Mouse (Mus musculus): ENCODE data around the gene Tmem130. TPM values are rescaled to one million over a fixed set of nuclear protein-coding genes. Genes with fewer than 3 reads are reported as not detected.
A peak's percentile ranks its signal among the peaks of the same experiment; 100 is the strongest.

Gene Tmem130
- 0.80 and 1.9 TPM in 2 replicates for polyA plus RNA-seq (2016; fragmentation: Nextera tagmentation; extraction: Ambion mirVana)

GRCm38 (mm10) chr5:144761161-144761868 lies at the start of gene Tmem130:
Tmem130 (minus strand) TSS chr5:144761818.
- 2% methylated on average over 38 of the region's 38 CpGs for WGBS
- Histone ChIP-seq H3K27me3 (replicated peaks; ENCODE audit: low read depth, poor library complexity, severe bottlenecking) (peaks cover 60% of the 10 kb centered on the region), H3K4me1 (peaks cover 19% of the 10 kb centered on the region), H3K4me3 (peak within 1 kb of the TSS; percentile 51), H3K27ac (replicated peaks) (no peak within 1 kb of the TSS; the same call in 1 of the 2 replicates), H3K9me3 (no peaks in the 10 kb centered on the region), H3K36me3 (replicated peaks) (no peaks in the 10 kb centered on the region)
- DNase-seq (ENCODE audit: low spot score), result peak; percentile 58

GRCm38 (mm10) chr5:144806931-144807330 lies 45.3 kb upstream of the Tmem130 start:
- Histone ChIP-seq H3K9me3 (peaks cover 8% of the 10 kb centered on the region; the same call in 1 of the 2 replicates), H3K36me3 (replicated peaks) (peaks cover 100% of the 10 kb centered on the region), H3K27ac (replicated peaks) (no peak overlapping the region)

GRCm38 (mm10) chr5:144804181-144804580 lies 42.6 kb upstream of the Tmem130 start:
- H3K27ac ChIP-seq (replicated peaks), result no peak overlapping the region
- H3K4me3 ChIP-seq, result no peak overlapping the region
- no peaks in the 10 kb centered on the region for H3K9me3 ChIP-seq
- WGBS, result 93% methylated on average over 7 of the region's 7 CpGs
- H3K27me3 ChIP-seq (replicated peaks; ENCODE audit: low read depth, poor library complexity, severe bottlenecking), result no peaks in the 10 kb centered on the region
- no peak for DNase-seq (ENCODE audit: low spot score)
- peaks cover 100% of the 10 kb centered on the region for H3K36me3 ChIP-seq (replicated peaks)
- H3K4me1 ChIP-seq, result no peaks in the 10 kb centered on the region

More at GRCm38 (mm10) chr5:144806931-144807330, 45.3 kb upstream of the Tmem130 start:
- no peaks in the 10 kb centered on the region for H3K27me3 ChIP-seq (replicated peaks; ENCODE audit: low read depth, poor library complexity, severe bottlenecking)
- H3K4me1 ChIP-seq, result no peaks in the 10 kb centered on the region
- no peak overlapping the region for H3K4me3 ChIP-seq
- WGBS, result 95% methylated on average over 10 of the region's 10 CpGs
- no peak for DNase-seq (ENCODE audit: low spot score)

- Histone ChIP-seq H3K27me3 (replicated peaks; ENCODE audit: low read depth, poor library complexity, severe bottlenecking) (no peaks in the 10 kb centered on the region), H3K9me3 (no peaks in the 10 kb centered on the region), H3K36me3 (replicated peaks) (peaks cover 100% of the 10 kb centered on the region), H3K4me1 (no peaks in the 10 kb centered on the region), H3K27ac (replicated peaks) (no peak overlapping the region), H3K4me3 (no peak overlapping the region)
- DNase-seq (ENCODE audit: low spot score), result no peak
- 92% methylated on average over 8 of the region's 8 CpGs for WGBS
Observed at GRCm38 (mm10) chr5:144803066-144803465, 41.4 kb upstream of the Tmem130 start.

- Histone ChIP-seq H3K27me3 (replicated peaks; ENCODE audit: low read depth, poor library complexity, severe bottlenecking) (no peaks in the 10 kb centered on the region), H3K4me1 (no peaks in the 10 kb centered on the region), H3K27ac (replicated peaks) (no peak overlapping the region), H3K9me3 (no peaks in the 10 kb centered on the region), H3K4me3 (no peak overlapping the region), H3K36me3 (replicated peaks) (peaks cover 100% of the 10 kb centered on the region)
- 92% methylated on average over 7 of the region's 7 CpGs for WGBS
- no peak for DNase-seq (ENCODE audit: low spot score)
Observed at GRCm38 (mm10) chr5:144797116-144797515, 35.5 kb upstream of the Tmem130 start.

GRCm38 (mm10) chr5:144794687-144795086 lies 33.1 kb upstream of the Tmem130 start:
- no peaks in the 10 kb centered on the region for H3K4me1 ChIP-seq
- H3K4me3 ChIP-seq, result no peak overlapping the region
- no peaks in the 10 kb centered on the region for H3K9me3 ChIP-seq
- 80% methylated on average over 6 of the region's 6 CpGs for WGBS
- H3K27ac ChIP-seq (replicated peaks), result no peak overlapping the region
- peaks cover 100% of the 10 kb centered on the region for H3K36me3 ChIP-seq (replicated peaks)
- H3K27me3 ChIP-seq (replicated peaks; ENCODE audit: low read depth, poor library complexity, severe bottlenecking), result no peaks in the 10 kb centered on the region
- peak; percentile 38 for DNase-seq (ENCODE audit: low spot score)

GRCm38 (mm10) chr5:144793374-144793773 lies 31.8 kb upstream of the Tmem130 start:
- peaks cover 100% of the 10 kb centered on the region for H3K36me3 ChIP-seq (replicated peaks)

GRCm38 (mm10) chr5:144786464-144786863 lies 24.8 kb upstream of the Tmem130 start:
- no peaks in the 10 kb centered on the region for H3K9me3 ChIP-seq
- no peak for DNase-seq (ENCODE audit: low spot score)
- no peak overlapping the region for H3K4me3 ChIP-seq
- H3K27ac ChIP-seq (replicated peaks), result no peak overlapping the region
- H3K4me1 ChIP-seq, result no peaks in the 10 kb centered on the region
- H3K36me3 ChIP-seq (replicated peaks), result peaks cover 100% of the 10 kb centered on the region
- 98% methylated on average over 18 of the region's 18 CpGs for whole genome bisulfite sequencing
- H3K27me3 ChIP-seq (replicated peaks; ENCODE audit: low read depth, poor library complexity, severe bottlenecking), result no peaks in the 10 kb centered on the region

More at GRCm38 (mm10) chr5:144793374-144793773, 31.8 kb upstream of the Tmem130 start:
- Histone ChIP-seq H3K4me3 (no peak overlapping the region), H3K9me3 (no peaks in the 10 kb centered on the region), H3K27me3 (replicated peaks; ENCODE audit: low read depth, poor library complexity, severe bottlenecking) (no peaks in the 10 kb centered on the region), H3K27ac (replicated peaks) (no peak overlapping the region), H3K4me1 (no peaks in the 10 kb centered on the region)
- 86% methylated on average over 5 of the region's 5 CpGs for WGBS
- DNase-seq (ENCODE audit: low spot score), result no peak

GRCm38 (mm10) chr5:144780654-144781053 lies 19.0 kb upstream of the Tmem130 start:
- no peak for DNase-seq (ENCODE audit: low spot score)
- no peak overlapping the region for H3K27ac ChIP-seq (replicated peaks)
- no peak overlapping the region for H3K4me3 ChIP-seq
- H3K9me3 ChIP-seq, result no peaks in the 10 kb centered on the region
- WGBS, result 86% methylated on average over 8 of the region's 8 CpGs
- no peaks in the 10 kb centered on the region for H3K27me3 ChIP-seq (replicated peaks; ENCODE audit: low read depth, poor library complexity, severe bottlenecking)
- peaks cover 100% of the 10 kb centered on the region for H3K36me3 ChIP-seq (replicated peaks)
- H3K4me1 ChIP-seq, result no peaks in the 10 kb centered on the region

GRCm38 (mm10) chr5:144773231-144773630 lies 11.6 kb upstream of the Tmem130 start:
- Histone ChIP-seq H3K4me3 (no peak overlapping the region), H3K27ac (replicated peaks) (no peak overlapping the region), H3K27me3 (replicated peaks; ENCODE audit: low read depth, poor library complexity, severe bottlenecking) (no peaks in the 10 kb centered on the region), H3K9me3 (no peaks in the 10 kb centered on the region), H3K4me1 (peaks cover 12% of the 10 kb centered on the region), H3K36me3 (replicated peaks) (peaks cover 80% of the 10 kb centered on the region)
- DNase-seq (ENCODE audit: low spot score), result no peak
- WGBS, result 93% methylated on average over 6 of the region's 6 CpGs

GRCm38 (mm10) chr5:144769067-144769482 lies 7.5 kb upstream of the Tmem130 start:
- Histone ChIP-seq H3K27me3 (replicated peaks; ENCODE audit: low read depth, poor library complexity, severe bottlenecking) (no peaks in the 10 kb centered on the region), H3K36me3 (replicated peaks) (peaks cover 40% of the 10 kb centered on the region), H3K4me3 (peak overlapping the region; percentile 92), H3K9me3 (no peaks in the 10 kb centered on the region), H3K4me1 (peaks cover 20% of the 10 kb centered on the region), H3K27ac (replicated peaks) (peak overlapping the region; percentile 99)
- no peak for DNase-seq (ENCODE audit: low spot score)
- whole genome bisulfite sequencing, result 38% methylated on average over 8 of the region's 8 CpGs

GRCm38 (mm10) chr5:144767911-144768841 lies 6.6 kb upstream of the Tmem130 start:
- Histone ChIP-seq H3K4me3 (peak overlapping the region; percentile 92), H3K27me3 (replicated peaks; ENCODE audit: low read depth, poor library complexity, severe bottlenecking) (peaks cover 2% of the 10 kb centered on the region; the same call in 1 of the 2 replicates), H3K4me1 (peaks cover 20% of the 10 kb centered on the region), H3K9me3 (no peaks in the 10 kb centered on the region), H3K36me3 (replicated peaks) (peaks cover 31% of the 10 kb centered on the region), H3K27ac (replicated peaks) (peak overlapping the region; percentile 99)
- peak; percentile 93 for DNase-seq (ENCODE audit: low spot score)
- under 1% methylated on average over 92 of the region's 92 CpGs for WGBS

Data from embryonic facial prominence, embryonic 10.5 days (tissue).